Mouse (Mus musculus) v-Abl transformed pro-B cells (cell line): ENCODE measurements around the gene Gm9821.

Experiments
- in situ Hi-C, 2 experiments: fragments of 400-800 bp; cut with MboI; formaldehyde crosslinking; loops; one replicate each; pipeline ENCODE4 v1.15.1; 2025; ENCODE audit not compliant: unreplicated experiment in 2 of 2

Gene Gm9821

DNA sequence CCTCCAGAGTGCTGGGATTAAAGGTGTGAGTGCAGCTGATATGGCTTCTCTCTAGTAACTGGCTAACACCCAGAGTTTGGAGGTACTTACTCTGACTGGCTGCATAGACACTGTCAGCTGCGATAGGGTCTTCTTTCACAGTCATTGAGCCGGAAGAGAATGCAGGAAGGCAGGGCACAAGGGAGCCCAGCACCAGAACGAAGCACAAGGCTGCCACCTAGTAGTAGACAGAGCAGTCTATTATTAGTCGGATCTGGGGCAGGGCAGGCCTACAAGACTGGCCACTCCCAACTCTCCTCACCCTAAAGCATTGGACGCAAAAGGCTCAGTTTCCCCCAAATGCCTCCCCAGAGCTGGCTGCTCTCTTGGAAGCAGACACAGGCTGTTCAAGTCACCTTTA is 40.6 kb downstream of the Gm9821 start:
- in situ Hi-C loops, result loop anchor here (5.0 kb wide), 6 partner anchors 39 to 501 kb away; partner anchors contain the start of gene Gm9821 (in 1 of the 2)

DNA sequence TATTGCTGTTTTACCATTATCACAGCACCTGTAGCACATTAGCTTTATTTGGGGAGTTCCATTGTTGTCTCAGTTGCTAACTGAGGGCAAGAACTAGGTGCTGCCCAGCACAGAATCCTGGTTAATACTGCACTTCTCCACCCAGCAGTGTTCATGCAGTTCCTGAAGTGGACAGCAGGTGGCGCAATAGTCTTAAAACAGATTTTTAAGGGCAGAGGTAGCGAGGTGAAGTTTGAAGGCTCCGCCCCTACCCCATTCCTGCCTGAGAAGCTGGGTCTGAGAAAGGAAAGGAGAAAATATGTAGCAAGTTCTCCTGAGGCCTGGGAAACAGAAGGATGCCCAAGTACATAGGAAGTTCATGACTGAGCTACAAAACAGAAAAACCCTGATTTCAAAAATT is 42.0 kb downstream of the Gm9821 start:
- in situ Hi-C loops, result loop anchor here (5.0 kb wide), 6 partner anchors 40 to 500 kb away; partner anchors contain the start of gene Gm9821 (in 1 of the 2)

DNA sequence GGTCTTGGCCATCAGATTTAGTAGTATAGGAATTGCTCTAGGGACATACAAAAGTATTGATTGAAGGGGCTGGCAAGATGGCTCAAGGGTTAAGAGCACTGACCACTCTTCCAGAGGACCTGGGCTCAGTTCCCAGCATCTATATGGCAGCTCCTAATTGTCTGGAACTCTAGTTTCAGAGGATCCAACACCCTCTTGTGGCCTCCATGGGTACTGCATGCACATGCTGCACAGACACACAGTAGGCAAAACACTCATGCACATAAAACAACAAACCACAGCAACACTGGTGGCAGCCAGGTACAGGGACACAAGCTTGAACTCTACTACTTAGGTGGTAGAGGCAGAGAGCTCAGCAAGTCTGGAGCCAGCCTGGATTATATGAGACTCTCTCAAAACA is 44.2 kb downstream of the Gm9821 start:
- in situ Hi-C loops, result loop anchor here (5.0 to 10.0 kb wide), 8 partner anchors 42 to 498 kb away; partner anchors contain the start of gene Gm9821 (in 1 of the 2)

DNA sequence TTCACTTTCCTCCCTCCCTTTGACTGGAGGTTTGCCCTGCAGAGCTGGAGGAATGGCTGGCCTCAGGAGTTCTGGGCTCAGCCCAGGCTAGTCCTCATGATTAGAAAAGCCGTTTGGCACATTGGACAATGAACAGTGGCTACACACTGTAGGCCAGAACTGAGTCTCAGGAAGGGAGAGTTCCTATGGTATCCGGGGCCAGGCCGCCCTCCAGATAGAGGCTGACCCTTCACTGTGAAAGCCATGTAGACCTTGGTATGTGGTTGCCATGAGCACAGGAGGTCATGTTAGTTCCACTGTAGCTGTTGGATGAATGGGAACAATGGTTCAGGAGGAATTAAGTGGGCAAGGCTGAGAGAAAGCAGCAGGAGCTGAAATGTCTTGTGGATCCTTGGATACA is 47.9 kb downstream of the Gm9821 start:
- in situ Hi-C loops, result loop anchor here in 1 of 2 experiments (10.0 kb wide), 2 partner anchors 341 to 451 kb away; no protein-coding TSS in a partner anchor

DNA sequence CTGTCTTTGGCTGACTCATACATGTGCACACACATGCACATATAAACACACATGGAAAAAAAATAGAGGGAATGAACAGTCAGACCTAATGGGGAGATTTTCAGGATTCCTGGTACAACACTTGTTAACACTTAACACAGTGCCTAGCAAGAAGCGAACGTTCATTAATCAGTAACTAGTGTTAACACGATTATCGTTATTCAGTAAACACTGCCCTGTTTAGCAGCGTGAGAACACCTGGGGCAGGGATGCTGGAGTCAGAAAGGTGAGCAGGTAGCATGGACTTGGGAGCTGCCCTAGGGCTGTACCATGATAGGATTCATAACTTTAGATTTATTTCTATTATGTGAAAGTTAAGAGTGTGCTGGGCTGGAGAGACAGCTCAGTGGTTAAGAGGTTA is 50.5 kb downstream of the Gm9821 start:
- in situ Hi-C loops, result loop anchor here in 1 of 2 experiments (10.0 kb wide), 2 partner anchors 339 to 449 kb away; no protein-coding TSS in a partner anchor
